Mouse (Mus musculus): Measurements from ENCODE around the gene Pkm. TPM values are rescaled to one million over a fixed set of nuclear protein-coding genes. Genes with fewer than 3 reads are reported as not detected.

Gene Pkm
- 100 to 1,000 TPM; 517 to 569 TPM for total RNA-seq (2021)

GRCm38 (mm10) chr9:59655958-59656634 is at the start of gene Pkm:
Gene Pkm (plus strand): TSS chr9:59656368.
- intact Hi-C loops (cut with DNase I) = no loop called here
- DNase-seq = peak; percentile 95

- DNase-seq = no peak
- intact Hi-C loops (cut with DNase I) = no loop called here
Observed at GRCm38 (mm10) chr9:59610950-59611349, 45.2 kb upstream of the Pkm start.

GRCm38 (mm10) chr9:59615797-59616196 is 40.4 kb upstream of the Pkm start:
- no peak for DNase-seq
- intact Hi-C loops (cut with DNase I) = no loop called here

GRCm38 (mm10) chr9:59616622-59617306 is 39.4 kb upstream of the Pkm start, which contains the start of gene Parp6:
Gene Parp6 (plus strand): TSS chr9:59617284.
- DNase-seq = peak; percentile 100
- intact Hi-C loops (cut with DNase I) = no loop called here

GRCm38 (mm10) chr9:59617307-59617973 is 38.7 kb upstream of the Pkm start:
- intact Hi-C loops (cut with DNase I) = no loop called here
- DNase-seq = no peak

- intact Hi-C loops (cut with DNase I) = no loop called here
- DNase-seq = no peak
Observed at GRCm38 (mm10) chr9:59638372-59638771, 17.8 kb upstream of the Pkm start.

- no peak for DNase-seq
- intact Hi-C loops (cut with DNase I) = no loop called here
Observed at GRCm38 (mm10) chr9:59639936-59640335, 16.2 kb upstream of the Pkm start.

- intact Hi-C loops (cut with DNase I) = no loop called here
- no peak for DNase-seq
Observed at GRCm38 (mm10) chr9:59641320-59641719, 14.8 kb upstream of the Pkm start.

GRCm38 (mm10) chr9:59649911-59650310 is 6.3 kb upstream of the Pkm start:
- DNase-seq = no peak
- intact Hi-C loops (cut with DNase I) = no loop called here

GRCm38 (mm10) chr9:59653371-59653770 is 2.8 kb upstream of the Pkm start:
- no peak for DNase-seq
- intact Hi-C loops (cut with DNase I) = no loop called here

- DNase-seq = no peak
- intact Hi-C loops (cut with DNase I) = no loop called here
Observed at GRCm38 (mm10) chr9:59654450-59654983, 1.7 kb upstream of the Pkm start.

GRCm38 (mm10) chr9:59656635-59657617 is 758 bp downstream of the Pkm start:
- DNase-seq = peak; percentile 96
- intact Hi-C loops (cut with DNase I) = no loop called here

GRCm38 (mm10) chr9:59658146-59658545 is 2.0 kb downstream of the Pkm start:
- intact Hi-C loops (cut with DNase I) = no loop called here
- no peak for DNase-seq

GRCm38 (mm10) chr9:59659036-59660026 is 3.2 kb downstream of the Pkm start:
- DNase-seq = peak; percentile 85
- intact Hi-C loops (cut with DNase I) = no loop called here

- DNase-seq = peak; percentile 64
- intact Hi-C loops (cut with DNase I) = no loop called here
Observed at GRCm38 (mm10) chr9:59660421-59660820, 4.3 kb downstream of the Pkm start.

GRCm38 (mm10) chr9:59661298-59661975 is 5.3 kb downstream of the Pkm start:
- DNase-seq = no peak
- intact Hi-C loops (cut with DNase I) = no loop called here

GRCm38 (mm10) chr9:59663226-59663625 is 7.1 kb downstream of the Pkm start:
- intact Hi-C loops (cut with DNase I) = no loop called here
- DNase-seq = no peak

GRCm38 (mm10) chr9:59663957-59664356 is 7.8 kb downstream of the Pkm start:
- DNase-seq = no peak
- intact Hi-C loops (cut with DNase I) = no loop called here

Data from left cerebral cortex, postnatal 4 days (tissue).